ENCODE assay signal across 9 mouse cellular contexts in the genomic region with DNA sequence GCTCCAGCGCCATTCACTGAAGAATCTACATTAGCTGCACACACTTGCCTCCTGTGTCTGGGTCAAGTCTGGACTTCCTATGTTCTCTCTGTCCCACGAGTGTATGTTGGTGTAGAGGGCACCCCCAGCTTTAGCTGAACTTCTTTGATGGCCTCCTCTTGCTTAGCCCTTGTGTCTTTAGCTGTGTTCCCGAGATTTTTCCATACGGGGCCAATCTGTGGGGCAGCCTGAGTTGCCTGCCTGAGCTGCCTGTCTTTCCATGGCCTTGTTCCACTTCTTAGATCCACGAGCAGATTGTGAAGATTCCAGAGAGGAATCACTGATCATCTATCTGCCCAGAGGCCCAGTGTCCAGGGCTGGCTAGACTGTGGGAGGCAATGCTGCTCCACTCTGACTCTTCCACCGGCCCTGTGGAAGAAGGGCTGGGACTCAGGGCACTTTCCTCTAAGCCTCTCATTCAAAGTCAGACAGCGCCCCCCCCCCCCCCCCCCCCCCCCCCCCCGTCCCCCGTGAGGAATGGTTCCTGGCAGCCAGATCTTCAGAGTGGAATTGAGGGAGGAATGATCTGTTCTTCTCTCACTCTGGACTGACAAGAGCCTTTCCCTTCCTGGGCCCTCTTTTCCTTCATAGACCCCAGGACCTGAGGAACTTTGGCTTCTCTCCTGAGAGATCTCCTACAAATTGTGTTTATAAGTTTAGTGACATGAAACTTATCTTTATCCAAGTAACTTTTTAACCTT. TPM values are rescaled to one million over a fixed set of nuclear protein-coding genes. Genes with fewer than 3 reads are reported as not detected.
DNase-seq lines count a peak whose midpoint lies in the region; ATAC-seq and TF ChIP-seq lines count a peak whose summit lies in the region.
"Had no signal": no experiment of that assay in that cellular context is flagged by ENCODE, and none has a peak within 500 bp of the region (broad histone marks: within the 10 kb centered on the region; RNA-seq: fewer than 3 reads in every experiment).

No protein-coding gene starts in this region.

- DNase-seq in gastrocnemius, adult 2 months, result no peak
- no peak for DNase-seq in gastrocnemius, postnatal 14 days
- peak; percentile 28 for DNase-seq in ZHBTc4 (ENCODE audit: low read depth, low spot score)
- DNase-seq in midbrain, embryonic 11.5 days (ENCODE audit: low spot score, missing footprints), result peak; percentile 90
- DNase-seq in thymus, postnatal 14 days, result no peak
- DNase-seq in ovary, postnatal 10 days (ENCODE audit: low spot score), result no peak
- no peak for DNase-seq in frontal cortex, postnatal 14 days (ENCODE audit: low spot score in 2 of 2)

- H3K4me1 ChIP-seq in hindbrain, embryonic 15.5 days (replicated peaks), result no peaks in the 10 kb centered on the region
- H3K4me1 ChIP-seq in midbrain, embryonic 11.5 days (ENCODE audit: control insufficient read depth, insufficient read depth, low read length), result no peaks in the 10 kb centered on the region

- 45% methylated on average over 6 of the region's 9 CpGs for WGBS in hindbrain, embryonic 15.5 days
- 45% methylated on average over 6 of the region's 9 CpGs for WGBS in midbrain, embryonic 11.5 days

- no peak for TF ChIP-seq CTCF in gastrocnemius, adult 2 months (IDR thresholded peaks at IDR 0.05)

- peak overlapping the region; percentile 85 for H3K27ac ChIP-seq in gastrocnemius, adult 2 months
- H3K27ac ChIP-seq in hindbrain, embryonic 15.5 days (replicated peaks), result peak overlapping the region; percentile 63
- H3K27ac ChIP-seq in midbrain, embryonic 11.5 days (ENCODE audit: low read depth, low read length), result no peak overlapping the region; the same call in 1 of the 2 replicates

- H3K9ac ChIP-seq in hindbrain, embryonic 15.5 days, result no peak overlapping the region
- no peak overlapping the region for H3K9ac ChIP-seq in midbrain, embryonic 11.5 days (ENCODE audit: low read length)

- intact Hi-C loops in gastrocnemius, adult 2 months (cut with DNase I), result no loop called here
- intact Hi-C loops in gastrocnemius, postnatal 14 days (cut with DNase I; ENCODE audit: low total_unique reads), result no loop called here

- ATAC-seq in hindbrain, embryonic 15.5 days (ENCODE audit: low FRiP score, low read depth), result no peak
- ATAC-seq in midbrain, embryonic 11.5 days (ENCODE audit: low FRiP score), result peak; percentile 42; the same call in 1 of the 2 replicates

- no peaks in the 10 kb centered on the region for H3K9me3 ChIP-seq in hindbrain, embryonic 15.5 days
- H3K9me3 ChIP-seq in midbrain, embryonic 11.5 days (ENCODE audit: control insufficient read depth, low read length), result no peaks in the 10 kb centered on the region

- peak overlapping the region; percentile 17 for H3K4me3 ChIP-seq in gastrocnemius, adult 2 months
- H3K4me3 ChIP-seq in hindbrain, embryonic 15.5 days, result no peak overlapping the region
- H3K4me3 ChIP-seq in midbrain, embryonic 11.5 days (ENCODE audit: low read depth, low read length), result no peak overlapping the region

- H3K27me3 ChIP-seq in hindbrain, embryonic 15.5 days, result no peaks in the 10 kb centered on the region
- no peaks in the 10 kb centered on the region for H3K27me3 ChIP-seq in midbrain, embryonic 11.5 days (ENCODE audit: control insufficient read depth, insufficient read depth, low read length)

- no peaks in the 10 kb centered on the region for H3K36me3 ChIP-seq in hindbrain, embryonic 15.5 days
- no peaks in the 10 kb centered on the region for H3K36me3 ChIP-seq in midbrain, embryonic 11.5 days (ENCODE audit: control insufficient read depth, insufficient read depth, low read length)

- H3K4me2 ChIP-seq in hindbrain, embryonic 15.5 days, result no peak overlapping the region
- no peak overlapping the region for H3K4me2 ChIP-seq in midbrain, embryonic 11.5 days

RNA-seq across cellular contexts. Expression of a gene that starts 12.1 kb away (rescaled TPM):
- total RNA-seq in gastrocnemius, adult 2 months (2021), result not detected
- not detected for total RNA-seq in gastrocnemius, postnatal 14 days (2021)
- polyA plus RNA-seq in hindbrain, embryonic 15.5 days (2015; fragmentation: Nextera tagmentation; extraction: Ambion mirVana), result not detected in 2 replicates
- not detected in 2 replicates for polyA plus RNA-seq in midbrain, embryonic 11.5 days (2014; fragmentation: Nextera tagmentation; extraction: Ambion mirVana)
- total RNA-seq: layer of hippocampus, adult 8-10 months had no signal

RNA-seq across cellular contexts. Expression of a gene that starts 19.9 kb away (rescaled TPM):
- under 1 TPM; 0.17 to 0.18 TPM for total RNA-seq in gastrocnemius, adult 2 months (2021)
- total RNA-seq in gastrocnemius, postnatal 14 days (2021), result under 1 TPM in 1 of 2 experiments, not detected in 1; 0.23 TPM
- 45.6 and 57.3 TPM in 2 replicates for polyA plus RNA-seq in hindbrain, embryonic 15.5 days (2015; fragmentation: Nextera tagmentation; extraction: Ambion mirVana)
- 18.8 and 19.5 TPM in 2 replicates for polyA plus RNA-seq in midbrain, embryonic 11.5 days (2014; fragmentation: Nextera tagmentation; extraction: Ambion mirVana)

RNA-seq across cellular contexts. Expression of a gene that starts 23.3 kb away (rescaled TPM):
- not detected for total RNA-seq in gastrocnemius, adult 2 months (2021)
- not detected for total RNA-seq in gastrocnemius, postnatal 14 days (2021)
- polyA plus RNA-seq in hindbrain, embryonic 15.5 days (2015; fragmentation: Nextera tagmentation; extraction: Ambion mirVana), result 0.79 and 1.7 TPM in 2 replicates
- not detected in 2 replicates for polyA plus RNA-seq in midbrain, embryonic 11.5 days (2014; fragmentation: Nextera tagmentation; extraction: Ambion mirVana)

RNA-seq across cellular contexts. Expression of a gene that starts 30.5 kb away (rescaled TPM):
- 10 to 100 TPM; 30.8 to 49.0 TPM for total RNA-seq in gastrocnemius, adult 2 months (2021)
- total RNA-seq in gastrocnemius, postnatal 14 days (2021), result 10 to 100 TPM; 44.9 to 54.0 TPM
- polyA plus RNA-seq in hindbrain, embryonic 15.5 days (2015; fragmentation: Nextera tagmentation; extraction: Ambion mirVana), result 36.8 and 54.6 TPM in 2 replicates
- 13.5 and 14.0 TPM in 2 replicates for polyA plus RNA-seq in midbrain, embryonic 11.5 days (2014; fragmentation: Nextera tagmentation; extraction: Ambion mirVana)

RNA-seq across cellular contexts. Expression of a gene that starts 37.0 kb away (rescaled TPM):
- not detected for total RNA-seq in gastrocnemius, adult 2 months (2021)
- not detected for total RNA-seq in gastrocnemius, postnatal 14 days (2021)
- polyA plus RNA-seq in hindbrain, embryonic 15.5 days (2015; fragmentation: Nextera tagmentation; extraction: Ambion mirVana), result 0.25 and 0.29 TPM in 2 replicates
- polyA plus RNA-seq in midbrain, embryonic 11.5 days (2014; fragmentation: Nextera tagmentation; extraction: Ambion mirVana), result 0.82 and 0.84 TPM in 2 replicates
- total RNA-seq: layer of hippocampus, adult 8-10 months had no signal

Comparison
In these comparisons a context has a peak if more than half of its experiments do, and no peak if none do; other contexts are left out.
1. DNase-seq: peak in ZHBTc4 (single experiment) and midbrain, embryonic 11.5 days (single experiment); none in gastrocnemius, adult 2 months (single experiment), gastrocnemius, postnatal 14 days (single experiment), thymus, postnatal 14 days (single experiment), ovary, postnatal 10 days (single experiment) and frontal cortex, postnatal 14 days (0 of 2).